Mouse (Mus musculus) forebrain, embryonic 13.5 days (tissue): Measurements from ENCODE around the gene Arf4. TPM values are rescaled to one million over a fixed set of nuclear protein-coding genes. Genes with fewer than 3 reads are reported as not detected.
A peak's percentile ranks its signal among the peaks of the same experiment; 100 is the strongest.

Experiments
- ATAC-seq: fragments of 200-750 bp; cut with Nextera tagmentation; 2 replicates; pipeline ENCODE4 v1.8.0; 2017
- H3K27ac ChIP-seq: fragments of 300-500 bp; sonication (generic); 2 replicates; pipeline ENCODE4 v1.5.1; 2015; ENCODE audit warnings: inconsistent platforms, mild to moderate bottlenecking, moderate library complexity
- H3K27me3 ChIP-seq: fragments of 300-500 bp; sonication (generic); 2 replicates; pipeline ENCODE4 v1.6.1; 2015; ENCODE audit warnings: mild to moderate bottlenecking, inconsistent platforms
- H3K36me3 ChIP-seq: fragments of 300-500 bp; sonication (generic); 2 replicates; pipeline ENCODE4 v1.6.1; 2015; ENCODE audit warnings: mild to moderate bottlenecking, inconsistent platforms; ENCODE audit not compliant: poor library complexity, severe bottlenecking
- H3K4me1 ChIP-seq: fragments of 300-500 bp; sonication (generic); 2 replicates; pipeline ENCODE4 v1.6.1; 2015; ENCODE audit warnings: inconsistent platforms
- H3K4me2 ChIP-seq: fragments of 300-500 bp; sonication (generic); 2 replicates; pipeline ENCODE4 v1.6.1; 2015; ENCODE audit warnings: inconsistent platforms, mild to moderate bottlenecking, moderate library complexity
- H3K4me3 ChIP-seq: fragments of 300-500 bp; sonication (generic); 2 replicates; pipeline ENCODE4 v1.5.1; 2015; ENCODE audit warnings: mild to moderate bottlenecking, inconsistent platforms
- H3K9ac ChIP-seq: fragments of 300-500 bp; sonication (generic); 2 replicates; pipeline ENCODE4 v1.6.1; 2015; ENCODE audit warnings: mild to moderate bottlenecking, inconsistent platforms
- H3K9me3 ChIP-seq: fragments of 300-500 bp; sonication (generic); replicated peaks from 2 replicates; pipeline ENCODE4 v1.6.1; 2016; ENCODE audit warnings: inconsistent platforms
- WGBS: fragments of 180-500 bp; shearing (Covaris S2); methylation state at CpG from one replicate; pipeline ENCODE4 v1.1.7; 2015; 5-methylcytosine and 5-hydroxymethylcytosine counted together
- polyA plus RNA-seq: library from polyadenylated mRNA; unstranded; fragments of >200 nt; fragmentation: Nextera tagmentation; extraction: Ambion mirVana; gene quantifications from 2 replicates; pipeline ENCODE4 v1.2.1, GENCODE M21; 2015

Gene Arf4
- polyA plus RNA-seq, 1 experiment from 2014 or later = 654 TPM

GRCm38 (mm10) chr14:26638708-26639084 is 822 bp downstream of the Arf4 start:
- Histone ChIP-seq H3K9me3 (no peaks in the 10 kb centered on the region), H3K4me2 (peak overlapping the region; percentile 78), H3K4me3 (peak overlapping the region; percentile 95), H3K4me1 (peaks cover 35% of the 10 kb centered on the region), H3K27ac (peak overlapping the region; percentile 96), H3K9ac (peak overlapping the region; percentile 91), H3K36me3 (no peaks in the 10 kb centered on the region), H3K27me3 (no peaks in the 10 kb centered on the region)
- ATAC-seq = peak; percentile 17
- under 1% methylated on average over 16 of the region's 16 CpGs for WGBS

GRCm38 (mm10) chr14:26639251-26639650 is 1.4 kb downstream of the Arf4 start:
- peak overlapping the region; percentile 91 for H3K9ac ChIP-seq
- WGBS = 2% methylated on average over 11 of the region's 11 CpGs
- no peaks in the 10 kb centered on the region for H3K9me3 ChIP-seq
- ATAC-seq = no peak
- H3K27me3 ChIP-seq = no peaks in the 10 kb centered on the region
- H3K4me2 ChIP-seq = peak overlapping the region; percentile 78
- H3K27ac ChIP-seq = 0 out of 2 replicates have a peak overlapping the region, but pooled peaks have one; percentile 3
- peak overlapping the region; percentile 95 for H3K4me3 ChIP-seq
- H3K36me3 ChIP-seq = no peaks in the 10 kb centered on the region
- H3K4me1 ChIP-seq = peaks cover 36% of the 10 kb centered on the region

DNA sequence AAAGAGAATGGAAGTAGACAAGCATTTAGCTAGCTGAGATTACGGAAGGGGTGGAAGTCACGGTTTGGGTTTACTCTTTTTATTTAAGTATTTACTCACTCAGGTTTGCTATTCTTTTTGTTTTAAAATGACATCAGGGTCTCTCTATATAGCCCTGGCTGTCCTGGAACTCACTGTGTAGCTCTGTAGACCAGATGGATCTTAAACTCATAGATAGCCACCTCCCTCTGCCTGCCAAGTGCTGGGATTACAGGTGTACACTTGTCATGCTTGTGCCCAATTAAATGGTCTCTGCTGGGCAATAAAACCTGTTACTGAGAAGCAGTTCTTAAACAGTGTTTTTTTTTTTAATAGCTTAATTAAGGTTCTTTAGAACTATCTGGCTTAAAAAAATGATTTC is 2.1 kb downstream of the Arf4 start:
- peaks cover 39% of the 10 kb centered on the region for H3K4me1 ChIP-seq
- no peaks in the 10 kb centered on the region for H3K27me3 ChIP-seq
- H3K4me3 ChIP-seq = peak overlapping the region; percentile 95
- no peaks in the 10 kb centered on the region for H3K36me3 ChIP-seq
- 48% methylated on average over 2 of the region's 2 CpGs for WGBS
- peak overlapping the region; percentile 91 for H3K9ac ChIP-seq
- no peak for ATAC-seq
- peak overlapping the region; percentile 78 for H3K4me2 ChIP-seq
- H3K27ac ChIP-seq = no peak overlapping the region
- no peaks in the 10 kb centered on the region for H3K9me3 ChIP-seq

DNA sequence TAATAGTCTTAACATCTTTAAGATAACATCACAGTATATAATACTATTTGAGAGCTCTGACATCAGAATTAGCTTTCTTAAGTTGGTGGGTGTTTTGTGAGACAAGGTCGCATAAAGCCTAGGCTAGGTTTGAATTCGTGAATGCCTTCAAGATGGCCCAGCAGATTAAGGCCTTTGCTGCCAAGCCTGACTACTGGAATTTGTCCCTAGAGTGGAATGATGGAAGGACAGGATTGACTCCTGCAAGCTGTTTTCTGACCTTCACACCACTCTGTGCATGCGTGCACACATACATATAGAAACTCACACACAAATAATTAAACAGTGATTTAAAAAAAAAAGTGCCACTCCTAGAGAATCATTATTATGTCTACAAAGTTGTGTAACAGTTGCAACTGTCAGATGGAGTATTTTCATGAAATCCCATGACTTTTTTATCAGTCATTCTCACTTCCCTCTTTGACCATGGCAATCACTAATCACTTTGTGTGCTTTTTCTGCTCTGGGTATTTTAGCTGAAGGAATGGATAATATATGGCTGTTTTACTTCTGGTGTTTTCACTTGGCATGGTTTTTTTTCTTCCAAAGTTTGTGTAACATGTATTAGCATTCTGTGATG is 5.2 kb downstream of the Arf4 start:
- Histone ChIP-seq H3K27me3 (no peaks in the 10 kb centered on the region), H3K36me3 (peaks cover 8% of the 10 kb centered on the region), H3K9me3 (no peaks in the 10 kb centered on the region), H3K4me2 (no peak overlapping the region), H3K4me3 (no peak overlapping the region), H3K27ac (no peak overlapping the region), H3K9ac (no peak overlapping the region), H3K4me1 (peaks cover 46% of the 10 kb centered on the region)
- no peak for ATAC-seq
- WGBS = 81% methylated on average over 3 of the region's 3 CpGs

- ATAC-seq = peak; percentile 65; the same call in 1 of the 2 replicates
- H3K4me1 ChIP-seq = peaks cover 28% of the 10 kb centered on the region
- H3K36me3 ChIP-seq = peaks cover 23% of the 10 kb centered on the region
- H3K9ac ChIP-seq = no peak overlapping the region
- no peak overlapping the region for H3K4me3 ChIP-seq
- peak overlapping the region; percentile 66 for H3K27ac ChIP-seq
- H3K27me3 ChIP-seq = no peaks in the 10 kb centered on the region
- no peaks in the 10 kb centered on the region for H3K9me3 ChIP-seq
- 29% methylated on average over 5 of the region's 5 CpGs for WGBS
- peak overlapping the region; percentile 44 for H3K4me2 ChIP-seq
Measured at GRCm38 (mm10) chr14:26645989-26646650, 8.2 kb downstream of the Arf4 start.

DNA sequence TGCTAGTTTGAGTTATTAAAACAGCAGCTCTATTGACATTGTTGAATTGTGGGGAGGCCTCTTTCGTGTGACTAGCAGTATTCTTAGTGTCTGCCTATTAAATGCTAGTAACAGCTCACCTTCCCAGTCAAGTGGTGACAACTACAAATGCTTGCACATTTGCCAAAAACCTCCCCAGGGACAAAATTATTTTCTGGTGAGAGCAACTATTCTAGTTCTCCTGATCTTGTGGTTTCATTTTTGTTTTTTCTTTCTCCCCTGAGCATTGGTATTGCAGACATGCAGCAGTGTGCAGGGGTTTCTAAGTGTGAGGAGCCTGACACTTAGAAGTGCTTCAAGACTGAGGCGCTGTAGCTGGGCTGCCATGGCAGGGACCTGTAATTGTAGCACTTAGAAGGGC is 9.9 kb downstream of the Arf4 start:
- no peak overlapping the region for H3K9ac ChIP-seq
- ATAC-seq = no peak
- H3K4me2 ChIP-seq = no peak overlapping the region
- no peaks in the 10 kb centered on the region for H3K9me3 ChIP-seq
- H3K27me3 ChIP-seq = no peaks in the 10 kb centered on the region
- H3K36me3 ChIP-seq = peaks cover 35% of the 10 kb centered on the region
- H3K4me3 ChIP-seq = no peak overlapping the region
- peaks cover 23% of the 10 kb centered on the region for H3K4me1 ChIP-seq
- H3K27ac ChIP-seq = no peak overlapping the region
- WGBS = 89% methylated on average over 2 of the region's 2 CpGs

- H3K36me3 ChIP-seq = peaks cover 68% of the 10 kb centered on the region
- no peak for ATAC-seq
- no peaks in the 10 kb centered on the region for H3K9me3 ChIP-seq
- no peak overlapping the region for H3K4me3 ChIP-seq
- no peak overlapping the region for H3K27ac ChIP-seq
- no peaks in the 10 kb centered on the region for H3K27me3 ChIP-seq
- peaks cover 3% of the 10 kb centered on the region; the same call in 1 of the 2 replicates for H3K4me1 ChIP-seq
- no peak overlapping the region for H3K4me2 ChIP-seq
- H3K9ac ChIP-seq = no peak overlapping the region
Measured at GRCm38 (mm10) chr14:26651901-26652300, 14.0 kb downstream of the Arf4 start.

- H3K27ac ChIP-seq = no peak overlapping the region
- no peak overlapping the region for H3K4me2 ChIP-seq
- ATAC-seq = no peak
- peaks cover 64% of the 10 kb centered on the region for H3K36me3 ChIP-seq
- H3K4me1 ChIP-seq = no peaks in the 10 kb centered on the region
- no peaks in the 10 kb centered on the region for H3K9me3 ChIP-seq
- no peak overlapping the region for H3K4me3 ChIP-seq
- H3K27me3 ChIP-seq = no peaks in the 10 kb centered on the region
- H3K9ac ChIP-seq = no peak overlapping the region
Measured at GRCm38 (mm10) chr14:26658178-26658577, 20.3 kb downstream of the Arf4 start.

DNA sequence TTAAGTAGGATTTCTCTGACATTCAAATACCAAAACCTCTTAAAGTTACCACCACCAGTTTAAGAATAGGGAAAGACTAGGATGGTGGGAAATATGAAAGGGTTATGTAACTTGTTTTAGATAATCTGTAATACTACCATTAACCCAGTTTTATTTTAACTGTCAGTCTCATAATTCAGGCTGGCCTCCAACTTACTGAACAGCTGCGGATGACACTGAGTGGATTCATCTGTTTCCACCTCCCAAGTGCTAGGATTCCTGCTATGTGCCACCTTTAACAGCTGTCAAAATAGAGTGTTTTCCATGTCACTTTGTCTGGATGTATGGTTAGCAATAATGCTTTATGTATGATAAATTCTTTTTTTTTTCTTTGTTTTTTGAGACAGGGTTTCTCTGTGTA is 22.4 kb downstream of the Arf4 start:
- Histone ChIP-seq H3K36me3 (peaks cover 53% of the 10 kb centered on the region), H3K4me2 (no peak overlapping the region), H3K9ac (no peak overlapping the region), H3K4me3 (no peak overlapping the region), H3K27me3 (no peaks in the 10 kb centered on the region), H3K4me1 (no peaks in the 10 kb centered on the region), H3K9me3 (no peaks in the 10 kb centered on the region), H3K27ac (no peak overlapping the region)
- no peak for ATAC-seq
- 92% methylated on average over 1 of the region's 1 CpGs for WGBS

GRCm38 (mm10) chr14:26662016-26662415 is 24.1 kb downstream of the Arf4 start:
- no peak overlapping the region for H3K4me2 ChIP-seq
- no peaks in the 10 kb centered on the region for H3K9me3 ChIP-seq
- no peak overlapping the region for H3K27ac ChIP-seq
- peaks cover 11% of the 10 kb centered on the region for H3K4me1 ChIP-seq
- no peak for ATAC-seq
- no peak overlapping the region for H3K9ac ChIP-seq
- H3K36me3 ChIP-seq = peaks cover 53% of the 10 kb centered on the region
- no peak overlapping the region for H3K4me3 ChIP-seq
- H3K27me3 ChIP-seq = no peaks in the 10 kb centered on the region
- 91% methylated on average over 3 of the region's 3 CpGs for WGBS

DNA sequence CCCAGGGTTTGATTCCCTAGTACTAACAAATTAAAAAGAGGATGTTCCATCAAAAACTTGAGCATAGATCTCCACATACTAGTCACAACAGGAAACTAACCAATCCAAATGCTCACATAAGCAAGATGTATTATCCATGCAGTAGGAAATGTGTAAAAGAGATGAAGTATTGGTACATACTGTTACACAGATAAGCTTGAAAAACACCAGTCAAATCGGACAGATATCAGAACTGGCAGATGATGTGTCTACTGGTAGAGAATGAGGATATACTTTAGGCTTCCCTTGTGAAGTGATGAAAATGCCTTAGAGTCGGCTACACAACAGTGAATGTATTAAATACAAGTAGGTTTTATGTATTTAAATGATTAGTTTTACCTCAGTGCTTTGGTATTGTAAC is 24.6 kb downstream of the Arf4 start:
- Histone ChIP-seq H3K36me3 (peaks cover 48% of the 10 kb centered on the region), H3K4me1 (peaks cover 16% of the 10 kb centered on the region), H3K4me2 (no peak overlapping the region), H3K4me3 (no peak overlapping the region), H3K27ac (no peak overlapping the region), H3K9ac (no peak overlapping the region), H3K9me3 (no peaks in the 10 kb centered on the region), H3K27me3 (no peaks in the 10 kb centered on the region)
- 91% methylated on average over 2 of the region's 2 CpGs for WGBS
- ATAC-seq = no peak

GRCm38 (mm10) chr14:26663851-26664250 is 26.0 kb downstream of the Arf4 start:
- 91% methylated on average over 2 of the region's 2 CpGs for WGBS
- Histone ChIP-seq H3K36me3 (peaks cover 39% of the 10 kb centered on the region), H3K4me2 (no peak overlapping the region), H3K4me3 (no peak overlapping the region), H3K9me3 (no peaks in the 10 kb centered on the region), H3K27ac (no peak overlapping the region), H3K27me3 (no peaks in the 10 kb centered on the region), H3K4me1 (peaks cover 27% of the 10 kb centered on the region), H3K9ac (no peak overlapping the region)
- ATAC-seq = no peak

DNA sequence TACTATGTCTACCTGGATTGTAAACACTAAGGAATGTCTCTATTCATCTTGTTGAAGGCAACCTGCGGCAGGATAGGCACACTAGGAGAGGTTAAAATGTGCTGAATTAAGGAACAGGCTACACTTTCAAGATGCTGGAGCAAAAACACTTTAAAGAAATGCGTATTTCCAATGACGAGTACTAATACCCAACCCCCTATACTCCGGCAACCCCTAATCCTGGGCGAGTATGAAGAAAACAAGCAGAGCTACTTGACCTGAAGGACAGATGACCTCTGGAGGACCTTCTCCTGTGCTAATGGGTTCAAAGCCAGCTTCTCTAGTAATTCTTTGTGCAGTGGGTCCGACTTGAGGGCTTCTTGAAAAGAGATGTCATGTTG is 30.1 kb downstream of the Arf4 start:
- no peak for ATAC-seq
- H3K9me3 ChIP-seq = no peaks in the 10 kb centered on the region
- no peaks in the 10 kb centered on the region for H3K27me3 ChIP-seq
- 33% methylated on average over 6 of the region's 6 CpGs for WGBS
- peak overlapping the region; percentile 98 for H3K4me3 ChIP-seq
- no peak overlapping the region for H3K27ac ChIP-seq
- H3K36me3 ChIP-seq = peaks cover 19% of the 10 kb centered on the region
- peak overlapping the region; percentile 93 for H3K9ac ChIP-seq
- peaks cover 33% of the 10 kb centered on the region for H3K4me1 ChIP-seq
- peak overlapping the region; percentile 100 for H3K4me2 ChIP-seq
